Mouse (Mus musculus) C3H10T1/2 (cell line): ENCODE measurements around the gene Lipo1. TPM values are rescaled to one million over a fixed set of nuclear protein-coding genes. Genes with fewer than 3 reads are reported as not detected.

Experiments
- polyA plus RNA-seq, 2 experiments: library from polyadenylated mRNA; unstranded; fragments of >200 nt; fragmentation: generic; extraction: Trizol; gene quantifications; one replicate each; pipeline ENCODE4 v1.2.1; 2012; ENCODE audit warnings: missing spikeins in 2 of 2

Gene Lipo1
- polyA plus RNA-seq, result not detected

GRCm38 (mm10) chr19:33787359-33787758 is at the start of gene Lipo1:
Gene Lipo1, minus strand, starts transcription at chr19:33787459.

GRCm38 (mm10) chr19:33761287-33762086 is 25.8 kb downstream of the Lipo1 start, which contains the start of gene Lipo3:
Gene Lipo3, minus strand, starts transcription at chr19:33761951.

GRCm38 (mm10) chr19:33751259-33751658 is 36.0 kb downstream of the Lipo1 start, which contains the start of gene Lipo2:
Gene Lipo2, minus strand, starts transcription at chr19:33751359.

Other genes starting within 250 kb of the Lipo1 start
- gene Gm8978, start 162.2 kb downstream of the Lipo1 start, polyA plus RNA-seq, result not detected
- gene Lipo2, start 36.1 kb downstream of the Lipo1 start, polyA plus RNA-seq, result not detected
- under 1 TPM in 1 of 2 experiments, not detected in 1; 0.12 TPM for gene Lipo3, start 25.5 kb downstream of the Lipo1 start, polyA plus RNA-seq
- not detected for gene Lipf, start 173.7 kb upstream of the Lipo1 start, polyA plus RNA-seq
- gene Lipk, start 220.8 kb upstream of the Lipo1 start, polyA plus RNA-seq, result not detected